Mouse (Mus musculus): ENCODE data around the gene Yes1. TPM values are rescaled to one million over a fixed set of nuclear protein-coding genes. Genes with fewer than 3 reads are reported as not detected.

Yes1 gene
- polyA plus RNA-seq, 1 experiment, result 5.7 TPM

DNA sequence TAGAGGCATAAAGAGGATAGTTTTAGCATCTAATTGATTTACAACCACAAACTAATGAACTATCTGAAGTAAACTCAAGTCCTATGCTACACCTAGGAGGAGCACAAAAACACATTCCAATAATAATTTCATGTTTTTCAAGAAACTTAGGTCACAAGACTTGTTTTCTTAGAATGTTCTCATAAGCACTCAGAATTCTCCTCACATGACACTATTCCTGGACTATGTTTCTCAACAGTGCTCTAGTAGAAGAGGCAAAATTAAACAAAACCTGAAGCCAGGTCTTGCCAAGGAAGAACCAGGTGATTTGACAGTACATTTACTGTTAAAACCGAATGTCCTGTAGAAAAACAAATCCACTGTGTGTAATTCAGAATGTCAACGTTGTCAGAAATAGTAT, 71.5 kb downstream of the Yes1 start:
- Histone ChIP-seq H3K4me3 (ENCODE audit: insufficient read depth, low read length) (no peak overlapping the region), H3K4me1 (ENCODE audit: control insufficient read depth, insufficient read depth, low read length) (no peaks in the 10 kb centered on the region), H3K27ac (ENCODE audit: insufficient read depth, low read length) (no peak overlapping the region)
- TF ChIP-seq POLR2A (IDR thresholded peaks at IDR 0.05; ENCODE audit: extremely low read depth, insufficient read depth, low read length), result no peak
- TF ChIP-seq CTCF (IDR thresholded peaks at IDR 0.05; ENCODE audit: extremely low read depth, insufficient read depth, low read length), result no peak

DNA sequence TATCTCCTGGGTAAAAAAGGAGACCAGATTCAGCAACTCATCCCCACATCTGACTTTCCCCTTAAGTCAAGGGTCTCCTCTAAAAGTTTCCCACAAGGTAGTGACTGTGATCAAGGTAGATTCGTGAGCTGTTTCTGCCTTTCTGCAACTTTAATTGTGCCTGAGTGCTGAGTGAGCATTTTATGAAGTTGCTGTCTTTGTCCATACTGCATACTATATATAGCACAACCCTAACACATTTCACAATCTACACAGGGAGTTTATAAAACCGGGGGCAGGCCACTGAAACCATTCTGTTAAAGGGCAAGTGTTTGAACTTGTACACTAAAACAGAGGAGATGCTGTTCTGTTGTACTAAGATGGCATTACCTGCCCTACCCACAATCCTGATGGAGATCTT, 82.4 kb downstream of the Yes1 start:
- H3K27ac ChIP-seq (ENCODE audit: insufficient read depth, low read length), result no peak overlapping the region
- H3K4me3 ChIP-seq (ENCODE audit: insufficient read depth, low read length), result no peak overlapping the region
- TF ChIP-seq CTCF (IDR thresholded peaks at IDR 0.05; ENCODE audit: extremely low read depth, insufficient read depth, low read length) (no peak), POLR2A (IDR thresholded peaks at IDR 0.05; ENCODE audit: extremely low read depth, insufficient read depth, low read length) (no peak)
- no peaks in the 10 kb centered on the region for H3K4me1 ChIP-seq (ENCODE audit: control insufficient read depth, insufficient read depth, low read length)

DNA sequence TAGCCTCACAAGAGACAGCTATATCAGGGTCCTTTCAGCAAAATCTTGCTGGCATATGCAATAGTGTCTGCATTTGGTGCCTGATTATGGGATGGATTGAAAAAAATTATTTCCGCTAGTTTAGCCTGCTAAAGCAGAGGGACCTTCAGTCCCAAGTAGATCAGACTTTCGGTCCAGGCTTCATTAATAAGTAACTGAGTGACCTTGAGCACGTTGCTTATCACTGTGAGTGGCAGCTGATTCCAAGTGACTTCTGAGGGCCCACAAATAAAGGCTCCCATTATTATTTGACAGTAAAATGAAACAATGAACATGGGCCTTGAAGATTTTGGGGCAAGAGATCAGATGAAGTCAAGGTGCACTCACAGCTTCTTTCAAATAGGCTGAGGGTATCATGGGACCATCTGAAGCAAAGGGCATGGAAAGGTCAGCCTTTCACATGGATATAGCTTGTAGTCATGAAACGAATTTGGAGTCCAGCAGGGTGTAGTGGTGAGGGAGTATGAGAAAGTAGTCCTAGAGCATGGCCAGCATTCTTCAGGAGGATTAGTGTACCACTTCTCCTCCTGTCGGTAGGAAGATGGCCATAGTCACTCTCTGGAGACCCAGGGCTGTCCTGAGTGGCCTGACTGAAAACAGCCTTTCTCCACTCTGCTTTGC, 86.4 kb downstream of the Yes1 start:
- Histone ChIP-seq H3K4me1 (ENCODE audit: control insufficient read depth, insufficient read depth, low read length) (no peaks in the 10 kb centered on the region), H3K27ac (ENCODE audit: insufficient read depth, low read length) (no peak overlapping the region), H3K4me3 (ENCODE audit: insufficient read depth, low read length) (no peak overlapping the region)
- TF ChIP-seq CTCF (IDR thresholded peaks at IDR 0.05; ENCODE audit: extremely low read depth, insufficient read depth, low read length) (no peak), POLR2A (IDR thresholded peaks at IDR 0.05; ENCODE audit: extremely low read depth, insufficient read depth, low read length) (no peak)

DNA sequence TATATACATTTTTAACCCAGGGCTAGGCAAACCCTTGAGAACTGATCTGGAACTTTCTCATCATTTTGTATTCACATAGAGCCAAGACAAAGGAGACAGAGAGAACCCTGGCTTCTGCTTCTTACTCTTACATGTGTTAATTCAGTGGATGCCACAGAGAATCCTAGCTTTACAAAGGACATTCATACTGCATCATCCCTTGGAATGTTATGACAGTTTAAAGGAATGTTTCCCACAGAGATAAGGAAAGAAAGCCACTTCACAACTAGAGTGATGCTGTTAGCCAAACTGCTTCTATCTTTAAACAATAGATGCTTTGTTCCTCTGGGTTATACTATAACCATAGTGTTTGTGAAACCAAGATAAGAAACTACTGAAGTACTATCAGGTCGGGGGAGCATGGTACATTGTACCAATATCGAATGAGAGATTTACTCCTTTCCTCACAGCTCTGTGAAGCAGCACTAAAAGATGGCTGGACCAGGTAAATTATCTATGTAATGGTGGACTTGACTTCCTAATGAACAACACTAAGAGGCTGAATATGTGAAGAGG, 95.3 kb downstream of the Yes1 start:
- H3K27ac ChIP-seq (ENCODE audit: insufficient read depth, low read length), result no peak overlapping the region

DNA sequence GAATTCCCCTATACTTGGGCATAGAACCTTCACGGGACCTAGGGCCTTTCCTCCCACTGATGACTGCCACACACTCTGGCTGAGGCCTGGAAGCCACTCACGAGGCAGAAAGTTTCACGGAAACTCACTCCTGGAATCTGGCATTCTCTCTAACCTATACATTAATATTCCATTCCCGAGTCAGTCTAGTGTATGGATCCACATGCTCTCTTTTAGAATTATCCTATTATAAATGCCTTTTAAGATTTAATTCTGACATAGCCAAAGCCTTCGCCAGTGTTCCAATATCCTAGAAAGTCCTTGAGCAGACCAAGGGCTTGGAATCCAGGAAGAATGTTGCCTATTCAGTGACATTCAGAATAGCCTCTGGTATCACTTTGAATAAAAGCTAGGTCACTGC, 100.5 kb downstream of the Yes1 start:
- Histone ChIP-seq H3K27ac (ENCODE audit: insufficient read depth, low read length) (no peak overlapping the region), H3K4me3 (ENCODE audit: insufficient read depth, low read length) (no peak overlapping the region), H3K4me1 (ENCODE audit: control insufficient read depth, insufficient read depth, low read length) (peaks cover 2% of the 10 kb centered on the region; the same call in 1 of the 2 replicates)
- TF ChIP-seq POLR2A (IDR thresholded peaks at IDR 0.05; ENCODE audit: extremely low read depth, insufficient read depth, low read length), result no peak
- no peak for TF ChIP-seq CTCF (IDR thresholded peaks at IDR 0.05; ENCODE audit: extremely low read depth, insufficient read depth, low read length)

More for the DNA sequence above, 95.3 kb downstream of the Yes1 start:
- no peak for TF ChIP-seq CTCF (IDR thresholded peaks at IDR 0.05; ENCODE audit: extremely low read depth, insufficient read depth, low read length)
- TF ChIP-seq POLR2A (IDR thresholded peaks at IDR 0.05; ENCODE audit: extremely low read depth, insufficient read depth, low read length), result no peak
- no peak overlapping the region for H3K4me3 ChIP-seq (ENCODE audit: insufficient read depth, low read length)
- H3K4me1 ChIP-seq (ENCODE audit: control insufficient read depth, insufficient read depth, low read length), result no peaks in the 10 kb centered on the region

DNA sequence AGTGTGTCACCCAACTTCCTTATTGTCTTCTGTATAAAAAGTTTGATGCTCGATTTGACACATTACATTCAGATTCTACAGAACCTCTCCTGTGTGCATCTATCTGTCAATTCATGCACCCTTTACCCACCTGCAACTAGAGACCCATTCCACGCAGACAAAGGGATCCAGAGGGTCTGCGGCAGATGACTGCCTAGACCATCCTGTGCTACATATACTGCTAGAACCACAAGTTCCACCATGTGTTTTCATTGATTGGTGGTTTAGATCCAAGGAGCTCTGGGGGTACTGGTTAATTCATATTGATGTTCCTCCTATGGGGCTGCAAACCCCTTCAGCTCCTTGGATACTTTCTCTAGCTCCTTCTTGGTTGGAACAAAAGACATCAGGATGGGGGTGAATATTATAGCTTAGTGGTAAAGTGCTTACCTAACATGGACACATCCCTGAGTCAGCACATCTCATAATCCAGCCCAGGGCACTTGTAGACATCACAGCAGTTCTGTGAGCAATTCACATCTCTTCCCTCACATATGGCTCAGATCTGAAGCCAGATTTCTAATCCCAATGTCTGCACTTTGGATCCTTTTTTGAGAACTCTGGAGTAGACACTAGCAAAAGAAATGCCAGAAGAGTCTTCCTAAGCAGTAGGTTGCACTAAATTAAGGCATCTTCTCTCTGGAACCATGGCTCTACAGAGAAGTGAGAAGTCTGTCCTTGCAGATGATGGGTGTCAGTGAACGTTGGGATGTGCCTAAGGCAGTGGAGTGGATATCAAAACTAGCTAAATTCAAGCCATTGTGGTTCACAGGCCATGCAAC, 101.5 kb downstream of the Yes1 start:
- H3K4me1 ChIP-seq (ENCODE audit: control insufficient read depth, insufficient read depth, low read length), result peaks cover 2% of the 10 kb centered on the region; the same call in 1 of the 2 replicates
- peak overlapping the region; percentile 87; the same call in 1 of the 2 replicates for H3K4me3 ChIP-seq (ENCODE audit: insufficient read depth, low read length)
- no peak overlapping the region for H3K27ac ChIP-seq (ENCODE audit: insufficient read depth, low read length)
- TF ChIP-seq CTCF (IDR thresholded peaks at IDR 0.05; ENCODE audit: extremely low read depth, insufficient read depth, low read length) (no peak), POLR2A (IDR thresholded peaks at IDR 0.05; ENCODE audit: extremely low read depth, insufficient read depth, low read length) (no peak)

DNA sequence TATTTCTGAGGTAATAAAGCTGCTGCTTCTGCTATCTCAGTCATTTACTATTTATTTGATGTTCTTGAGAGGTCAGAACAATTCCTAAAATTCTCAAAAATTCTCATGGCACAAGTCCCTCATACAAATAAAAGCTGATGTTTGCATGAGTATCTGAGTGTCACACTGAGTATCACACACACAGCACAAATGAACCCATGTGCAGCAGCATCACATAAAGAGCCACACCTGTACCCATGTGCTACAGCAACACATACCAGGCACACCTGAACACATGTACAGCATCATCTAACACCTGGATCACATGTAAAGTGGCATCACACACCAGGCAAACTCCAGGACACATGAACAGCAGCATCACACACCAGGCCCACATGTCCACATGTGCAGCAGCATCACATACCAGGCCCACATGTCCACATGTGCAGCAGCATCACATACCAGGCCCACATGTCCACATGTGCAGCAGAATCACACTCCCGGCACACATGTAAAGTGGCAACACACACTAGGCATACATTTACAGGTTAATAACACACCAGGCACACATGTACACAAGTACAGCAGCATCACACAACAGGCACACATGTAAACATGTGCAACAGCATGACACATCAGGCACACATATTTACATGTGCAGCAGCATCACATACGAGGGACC, 102.2 kb downstream of the Yes1 start:
- H3K27ac ChIP-seq (ENCODE audit: insufficient read depth, low read length), result peak overlapping the region; percentile 20; the same call in 1 of the 2 replicates
- H3K4me1 ChIP-seq (ENCODE audit: control insufficient read depth, insufficient read depth, low read length), result peaks cover 2% of the 10 kb centered on the region; the same call in 1 of the 2 replicates
- peak overlapping the region; percentile 87 for H3K4me3 ChIP-seq (ENCODE audit: insufficient read depth, low read length)
- TF ChIP-seq CTCF (IDR thresholded peaks at IDR 0.05; ENCODE audit: extremely low read depth, insufficient read depth, low read length), result no peak
- no peak for TF ChIP-seq POLR2A (IDR thresholded peaks at IDR 0.05; ENCODE audit: extremely low read depth, insufficient read depth, low read length)

DNA sequence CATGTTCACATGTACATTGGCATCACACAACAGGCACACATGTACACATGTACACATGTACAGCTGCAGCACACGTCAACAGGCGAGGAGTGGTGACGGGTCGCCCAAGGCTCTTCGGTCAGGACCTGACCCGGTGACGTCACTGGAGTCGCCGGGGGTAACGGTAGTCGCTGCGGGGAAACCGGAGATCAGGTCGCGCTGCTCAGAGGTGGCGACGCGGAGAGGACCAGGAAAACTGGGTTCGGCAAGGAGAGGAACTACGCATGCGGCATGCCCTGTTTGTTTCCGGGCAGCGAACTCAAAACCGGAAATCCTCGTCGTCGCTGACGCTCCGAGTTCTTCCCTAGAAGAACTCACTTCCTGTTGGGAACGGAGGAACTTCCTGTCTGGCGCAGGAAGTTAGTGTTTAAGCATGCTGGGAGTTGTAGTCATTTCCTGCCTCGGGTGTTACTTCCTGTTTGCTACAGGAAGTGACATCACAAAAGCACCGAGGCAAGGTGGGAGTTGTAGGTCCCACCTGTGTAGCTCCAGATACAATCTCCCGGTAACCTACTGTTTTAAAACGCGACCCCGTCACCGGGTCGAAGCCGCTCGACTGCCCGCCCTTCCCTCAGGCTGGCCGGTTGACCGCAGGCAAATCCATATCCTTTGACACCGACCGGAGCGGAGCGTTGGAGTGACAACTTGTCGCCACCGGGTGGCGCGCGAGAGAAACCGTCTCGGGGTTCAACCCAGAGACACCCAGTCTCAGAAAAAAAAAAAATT, 102.9 kb downstream of the Yes1 start:
- peak overlapping the region; percentile 87 for H3K4me3 ChIP-seq (ENCODE audit: insufficient read depth, low read length)
- H3K4me1 ChIP-seq (ENCODE audit: control insufficient read depth, insufficient read depth, low read length), result peaks cover 2% of the 10 kb centered on the region; the same call in 1 of the 2 replicates
- TF ChIP-seq CTCF (IDR thresholded peaks at IDR 0.05; ENCODE audit: extremely low read depth, insufficient read depth, low read length), result peak; percentile 61
- peak; percentile 87; the same call in 1 of the 2 replicates for TF ChIP-seq POLR2A (IDR thresholded peaks at IDR 0.05; ENCODE audit: extremely low read depth, insufficient read depth, low read length)
- H3K27ac ChIP-seq (ENCODE audit: insufficient read depth, low read length), result peak overlapping the region; percentile 20; the same call in 1 of the 2 replicates
